Mouse (Mus musculus): ENCODE measurements at regions not wholly inside any gene's neighbourhood (a gene's known extent, or its start where the extent isn't known, plus 50 kb on each side); places are given as distances from the start of the nearest gene placed in this dataset.

GRCm38 (mm10) chrX:96019556-96019955 lies 62.8 kb upstream of the Las1l start:
- CTCF ChIA-PET = no interaction called here

- CTCF ChIA-PET = interaction anchor here (0.7 kb wide), 1 partner anchor 140 kb away, joined by 3 read pairs; no protein-coding TSS in a partner anchor
These were observed 63.6 kb upstream of the Las1l start for GRCm38 (mm10) chrX:96020407-96020806.

- CTCF ChIA-PET = no interaction called here
These were observed 68.6 kb upstream of the Las1l start for GRCm38 (mm10) chrX:96025374-96025773.

GRCm38 (mm10) chrX:96025876-96026275 lies 69.1 kb upstream of the Las1l start:
- CTCF ChIA-PET = no interaction called here

- CTCF ChIA-PET = no interaction called here
These were observed 64.3 kb upstream of the Msn start for GRCm38 (mm10) chrX:96031591-96031990.

- CTCF ChIA-PET = no interaction called here
These were observed 60.5 kb upstream of the Msn start for GRCm38 (mm10) chrX:96035307-96035706.

GRCm38 (mm10) chrX:96042193-96042592 lies 53.6 kb upstream of the Msn start:
- CTCF ChIA-PET = no interaction called here

Measured in spleen, embryonic (tissue).